Mouse (Mus musculus) neutrophil, adult 83 days (primary cell): ENCODE data around the gene Mtcl1. TPM values are rescaled to one million over a fixed set of nuclear protein-coding genes. Genes with fewer than 3 reads are reported as not detected.

Source experiments
- total RNA-seq, 2 experiments: library from RNA; stranded (reverse); gene quantifications; one replicate each; pipeline ENCODE4 v1.2.4; 2023

Mtcl1 gene
- total RNA-seq: not detected

DNA sequence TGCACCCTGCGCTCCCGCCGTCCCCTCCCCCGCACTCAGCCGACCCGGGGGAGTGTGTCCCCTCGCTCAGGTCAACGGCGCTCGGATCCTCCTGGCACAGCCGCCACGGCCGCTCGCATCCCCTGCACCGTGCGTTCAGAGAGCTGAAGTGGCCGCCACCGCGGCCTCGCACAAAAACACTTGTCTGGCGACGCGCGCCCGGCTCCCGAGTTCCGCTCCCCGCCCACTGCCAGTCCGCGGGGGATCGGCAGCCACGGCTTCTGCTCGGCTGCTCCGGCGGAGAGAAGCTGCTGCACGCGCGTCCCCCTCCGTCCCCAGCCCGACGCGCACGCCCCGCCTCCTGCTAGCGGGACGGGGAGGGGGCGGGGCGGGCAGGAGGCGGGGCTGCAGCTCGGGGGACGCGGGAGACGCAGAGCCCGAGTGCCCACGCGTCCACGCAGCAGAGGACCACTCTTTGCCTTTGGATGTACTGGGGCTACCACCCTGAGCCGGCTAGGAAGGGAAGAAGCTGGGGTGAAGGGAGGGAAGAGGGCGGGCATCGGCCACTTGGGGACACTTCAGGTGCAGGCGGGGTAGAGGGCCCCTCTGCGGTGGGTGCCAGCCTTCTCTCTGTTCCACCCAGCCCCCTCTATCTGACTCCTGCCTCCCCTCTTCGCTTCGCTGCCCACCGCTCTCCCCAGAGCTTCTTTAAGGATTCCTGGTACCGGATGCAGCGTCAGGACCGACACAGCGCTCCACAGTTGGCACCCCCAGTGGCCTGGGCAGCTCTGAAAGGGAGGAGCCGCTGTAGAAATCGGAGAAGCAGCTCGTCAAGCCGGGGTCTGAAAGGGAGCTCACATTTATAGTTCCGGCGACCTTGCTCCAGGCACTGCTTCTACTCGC is at the start of gene Mtcl1:
Gene Mtcl1 (minus strand): TSS at position 291 of the 882 bp plus-strand sequence.

Other genes with a start within 250 kb of the Mtcl1 start
- gene Rab12, start 70.0 kb upstream of the Mtcl1 start, total RNA-seq: 10 to 100 TPM; 16.5 to 22.2 TPM
- under 1 TPM; 0.62 to 0.72 TPM for gene Themis3, start 144.9 kb upstream of the Mtcl1 start, total RNA-seq